Mouse (Mus musculus): Measurements from ENCODE around the gene Gm10642.

DNA sequence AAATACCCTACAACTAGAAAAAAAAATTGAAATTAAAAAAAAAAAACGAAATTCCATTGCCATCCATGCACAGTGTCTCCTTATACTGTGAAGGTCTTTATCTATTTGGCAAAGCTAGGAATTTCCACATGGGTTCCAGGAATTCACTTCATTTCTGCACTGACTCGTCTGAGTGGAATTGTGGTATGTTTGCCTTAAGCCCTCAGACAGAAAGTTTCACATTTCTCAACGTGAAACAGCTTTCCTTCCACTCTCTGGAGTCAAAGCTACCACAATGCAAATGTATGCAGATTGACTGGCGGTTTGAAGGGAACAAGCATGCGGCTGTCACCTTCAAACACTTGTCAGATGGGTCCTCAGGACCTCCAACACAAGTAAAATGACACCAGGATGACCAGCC, 24.4 kb upstream of the Gm10642 start:
- TF ChIP-seq POLR2A (IDR thresholded peaks at IDR 0.05; ENCODE audit: insufficient read depth, low read length): no peak
- no peak for TF ChIP-seq EP300 (IDR thresholded peaks at IDR 0.05; ENCODE audit: insufficient read depth, low read depth, low read length)
- no peak for TF ChIP-seq CTCF (IDR thresholded peaks at IDR 0.05; ENCODE audit: low read depth, low read length)

Data from ES-Bruce4 (cell line).